Mouse (Mus musculus) embryonic facial prominence, embryonic 15.5 days (tissue): ENCODE measurements around the gene Mast4. TPM values are rescaled to one million over a fixed set of nuclear protein-coding genes. Genes with fewer than 3 reads are reported as not detected.

Experiments
- ATAC-seq: fragments of 200-750 bp; cut with Nextera tagmentation; 2 replicates; pipeline ENCODE4 v1.8.0; 2017; ENCODE audit warnings: low read depth, moderate TSS enrichment; ENCODE audit not compliant: insufficient number of reproducible peaks, low FRiP score, low TSS enrichment
- H3K27ac ChIP-seq: fragments of 300-500 bp; sonication (generic); replicated peaks from 2 replicates; pipeline ENCODE4 v1.5.1; 2015; ENCODE audit warnings: mild to moderate bottlenecking, inconsistent platforms
- H3K27me3 ChIP-seq: fragments of 300-500 bp; sonication (generic); 2 replicates; pipeline ENCODE4 v1.6.1; 2015; ENCODE audit warnings: inconsistent platforms
- H3K36me3 ChIP-seq: fragments of 300-500 bp; sonication (generic); 2 replicates; pipeline ENCODE4 v1.6.1; 2015; ENCODE audit warnings: mild to moderate bottlenecking, inconsistent platforms
- H3K4me1 ChIP-seq: fragments of 300-500 bp; sonication (generic); 2 replicates; pipeline ENCODE4 v1.6.1; 2015; ENCODE audit warnings: inconsistent platforms
- H3K4me2 ChIP-seq: fragments of 300-500 bp; sonication (generic); replicated peaks from 2 replicates; pipeline ENCODE4 v1.6.1; 2015; ENCODE audit warnings: mild to moderate bottlenecking, inconsistent platforms
- H3K4me3 ChIP-seq: fragments of 300-500 bp; sonication (generic); replicated peaks from 2 replicates; pipeline ENCODE4 v1.5.1; 2015; ENCODE audit warnings: mild to moderate bottlenecking, inconsistent platforms
- H3K9ac ChIP-seq: fragments of 300-500 bp; sonication (generic); 2 replicates; pipeline ENCODE4 v1.6.1; 2015; ENCODE audit warnings: inconsistent platforms
- H3K9me3 ChIP-seq: fragments of 300-500 bp; sonication (generic); replicated peaks from 2 replicates; pipeline ENCODE4 v1.6.1; 2016; ENCODE audit warnings: inconsistent platforms
- WGBS: fragments of 180-500 bp; shearing (Covaris S2); methylation state at CpG from one replicate; pipeline ENCODE4 v1.1.7; 2015; 5-methylcytosine and 5-hydroxymethylcytosine counted together
- polyA plus RNA-seq: library from polyadenylated mRNA; unstranded; fragments of >200 nt; fragmentation: Nextera tagmentation; extraction: Ambion mirVana; gene quantifications from 2 replicates; pipeline ENCODE4 v1.2.1, GENCODE M21; 2015

Mast4 gene
- polyA plus RNA-seq, 1 experiment from 2014 or later = 30.2 TPM

- Histone ChIP-seq H3K4me2 (no peak overlapping the region), H3K9me3 (no peaks in the 10 kb centered on the region), H3K27me3 (no peaks in the 10 kb centered on the region), H3K9ac (no peak overlapping the region), H3K27ac (no peak overlapping the region), H3K4me3 (no peak overlapping the region), H3K36me3 (no peaks in the 10 kb centered on the region; the same call in 1 of the 2 replicates), H3K4me1 (no peaks in the 10 kb centered on the region)
- ATAC-seq = no peak
- WGBS = 88% methylated on average over 1 of the region's 1 CpGs
Observed at GRCm38 (mm10) chr13:102851253-102851652, 483.0 kb downstream of the Mast4 start.

- Histone ChIP-seq H3K4me2 (no peak overlapping the region), H3K36me3 (no peaks in the 10 kb centered on the region; the same call in 1 of the 2 replicates), H3K9ac (no peak overlapping the region), H3K9me3 (no peaks in the 10 kb centered on the region), H3K27ac (no peak overlapping the region), H3K27me3 (no peaks in the 10 kb centered on the region), H3K4me1 (no peaks in the 10 kb centered on the region), H3K4me3 (no peak overlapping the region)
- ATAC-seq = no peak
- 78% methylated on average over 2 of the region's 2 CpGs for WGBS
Observed at GRCm38 (mm10) chr13:102850594-102850993, 483.7 kb downstream of the Mast4 start.

- 65% methylated on average over 3 of the region's 3 CpGs for WGBS
- Histone ChIP-seq H3K27me3 (no peaks in the 10 kb centered on the region), H3K4me1 (no peaks in the 10 kb centered on the region), H3K4me3 (no peak overlapping the region), H3K9ac (no peak overlapping the region), H3K9me3 (no peaks in the 10 kb centered on the region), H3K4me2 (no peak overlapping the region), H3K36me3 (no peaks in the 10 kb centered on the region; the same call in 1 of the 2 replicates), H3K27ac (no peak overlapping the region)
- ATAC-seq = no peak
Observed at GRCm38 (mm10) chr13:102849068-102849467, 485.2 kb downstream of the Mast4 start.

GRCm38 (mm10) chr13:102846473-102846872 is 487.8 kb downstream of the Mast4 start:
- Histone ChIP-seq H3K4me2 (no peak overlapping the region), H3K4me1 (0 out of 2 replicates have a peak, but pooled peaks cover 2% of the 10 kb centered on the region), H3K9me3 (no peaks in the 10 kb centered on the region), H3K36me3 (no peaks in the 10 kb centered on the region), H3K27ac (no peak overlapping the region), H3K9ac (no peak overlapping the region), H3K4me3 (no peak overlapping the region), H3K27me3 (no peaks in the 10 kb centered on the region)
- 75% methylated on average over 4 of the region's 4 CpGs for WGBS
- ATAC-seq = no peak

- Histone ChIP-seq H3K27me3 (no peaks in the 10 kb centered on the region), H3K4me1 (0 out of 2 replicates have a peak, but pooled peaks cover 2% of the 10 kb centered on the region), H3K4me3 (no peak overlapping the region), H3K4me2 (no peak overlapping the region), H3K9ac (no peak overlapping the region), H3K9me3 (no peaks in the 10 kb centered on the region), H3K27ac (no peak overlapping the region), H3K36me3 (no peaks in the 10 kb centered on the region)
- 80% methylated on average over 2 of the region's 2 CpGs for WGBS
- ATAC-seq = no peak
Observed at GRCm38 (mm10) chr13:102842715-102843114, 491.6 kb downstream of the Mast4 start.

- Histone ChIP-seq H3K9me3 (no peaks in the 10 kb centered on the region), H3K9ac (no peak overlapping the region), H3K4me3 (no peak overlapping the region), H3K27ac (no peak overlapping the region), H3K4me2 (no peak overlapping the region), H3K27me3 (no peaks in the 10 kb centered on the region), H3K4me1 (0 out of 2 replicates have a peak, but pooled peaks cover 2% of the 10 kb centered on the region), H3K36me3 (no peaks in the 10 kb centered on the region)
- WGBS = 56% methylated on average over 8 of the region's 8 CpGs
- ATAC-seq = no peak; the same call in 1 of the 2 replicates
Observed at GRCm38 (mm10) chr13:102842237-102842636, 492.1 kb downstream of the Mast4 start.

- WGBS = 43% methylated on average over 7 of the region's 7 CpGs
- no peak for ATAC-seq
Observed at GRCm38 (mm10) chr13:102839741-102840482, 494.4 kb downstream of the Mast4 start.

GRCm38 (mm10) chr13:102837427-102837826 is 496.9 kb downstream of the Mast4 start:
- Histone ChIP-seq H3K27me3 (no peaks in the 10 kb centered on the region), H3K4me2 (no peak overlapping the region), H3K4me1 (no peaks in the 10 kb centered on the region), H3K36me3 (no peaks in the 10 kb centered on the region), H3K9ac (no peak overlapping the region), H3K9me3 (no peaks in the 10 kb centered on the region), H3K4me3 (no peak overlapping the region), H3K27ac (no peak overlapping the region)
- 50% methylated on average over 4 of the region's 4 CpGs for WGBS
- no peak for ATAC-seq

More at GRCm38 (mm10) chr13:102839741-102840482, 494.4 kb downstream of the Mast4 start:
- H3K4me1 ChIP-seq = 0 out of 2 replicates have a peak, but pooled peaks cover 2% of the 10 kb centered on the region
- H3K9ac ChIP-seq = no peak overlapping the region
- H3K36me3 ChIP-seq = no peaks in the 10 kb centered on the region
- no peaks in the 10 kb centered on the region for H3K27me3 ChIP-seq
- H3K9me3 ChIP-seq = no peaks in the 10 kb centered on the region
- H3K4me3 ChIP-seq = no peak overlapping the region
- H3K4me2 ChIP-seq = no peak overlapping the region
- H3K27ac ChIP-seq = no peak overlapping the region

GRCm38 (mm10) chr13:102835336-102835735 is 499.0 kb downstream of the Mast4 start:
- Histone ChIP-seq H3K9ac (no peak overlapping the region), H3K27me3 (no peaks in the 10 kb centered on the region), H3K27ac (no peak overlapping the region), H3K4me3 (no peak overlapping the region), H3K9me3 (no peaks in the 10 kb centered on the region), H3K4me2 (no peak overlapping the region), H3K4me1 (no peaks in the 10 kb centered on the region), H3K36me3 (no peaks in the 10 kb centered on the region)
- ATAC-seq = no peak
- WGBS = 68% methylated on average over 8 of the region's 8 CpGs

- ATAC-seq = no peak
- no peak overlapping the region for H3K4me2 ChIP-seq
- H3K9ac ChIP-seq = no peak overlapping the region
- H3K36me3 ChIP-seq = no peaks in the 10 kb centered on the region
- WGBS = 76% methylated on average over 4 of the region's 4 CpGs
- H3K9me3 ChIP-seq = no peaks in the 10 kb centered on the region
- H3K27me3 ChIP-seq = no peaks in the 10 kb centered on the region
- H3K27ac ChIP-seq = no peak overlapping the region
- H3K4me1 ChIP-seq = no peaks in the 10 kb centered on the region
- H3K4me3 ChIP-seq = no peak overlapping the region
Observed at GRCm38 (mm10) chr13:102818287-102818686, 516.0 kb downstream of the Mast4 start.

GRCm38 (mm10) chr13:102816689-102817088 is 517.6 kb downstream of the Mast4 start:
- H3K36me3 ChIP-seq = no peaks in the 10 kb centered on the region
- H3K4me2 ChIP-seq = no peak overlapping the region
- no peak overlapping the region for H3K4me3 ChIP-seq
- H3K27ac ChIP-seq = no peak overlapping the region
- 90% methylated on average over 7 of the region's 7 CpGs for WGBS
- no peak for ATAC-seq
- no peaks in the 10 kb centered on the region for H3K9me3 ChIP-seq
- H3K9ac ChIP-seq = no peak overlapping the region
- peaks cover 5% of the 10 kb centered on the region for H3K4me1 ChIP-seq
- no peaks in the 10 kb centered on the region for H3K27me3 ChIP-seq

GRCm38 (mm10) chr13:102815158-102815557 is 519.1 kb downstream of the Mast4 start:
- H3K36me3 ChIP-seq = no peaks in the 10 kb centered on the region
- no peak overlapping the region for H3K9ac ChIP-seq
- no peak overlapping the region for H3K4me2 ChIP-seq
- no peaks in the 10 kb centered on the region for H3K9me3 ChIP-seq
- H3K4me3 ChIP-seq = no peak overlapping the region
- H3K4me1 ChIP-seq = peaks cover 14% of the 10 kb centered on the region
- no peak overlapping the region for H3K27ac ChIP-seq
- WGBS = 92% methylated on average over 6 of the region's 6 CpGs
- H3K27me3 ChIP-seq = no peaks in the 10 kb centered on the region
- ATAC-seq = no peak
